In the genomic region with DNA sequence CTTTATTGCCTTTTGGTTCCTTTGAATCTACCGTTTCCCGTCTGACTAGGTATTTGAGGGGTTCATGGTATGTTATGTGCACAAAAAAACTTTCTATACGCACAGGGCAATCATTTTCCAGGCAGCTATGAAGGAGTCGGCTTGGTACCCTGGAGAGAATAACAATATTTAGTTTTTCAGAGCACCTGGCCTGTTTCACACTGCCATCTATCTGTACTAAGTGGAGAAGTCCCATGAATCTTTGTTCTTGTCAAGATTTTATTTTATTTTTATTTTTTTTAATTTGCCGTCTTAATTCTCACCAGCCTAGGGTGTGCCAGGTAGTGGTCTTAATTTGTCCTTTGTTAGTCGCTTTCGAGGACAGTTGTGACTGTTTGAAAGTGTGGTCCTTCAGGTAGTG, we compare ENCODE assay signal across 19 mouse cellular contexts. TPM values are rescaled to one million over a fixed set of nuclear protein-coding genes. Genes with fewer than 3 reads are reported as not detected.
A peak's percentile ranks its signal among the peaks of the same experiment; 100 is the strongest.
DNase-seq lines count a peak whose midpoint lies in the region; ATAC-seq and TF ChIP-seq lines count a peak whose summit lies in the region.
"Had no signal": no experiment of that assay in that cellular context is flagged by ENCODE, and none has a peak within 500 bp of the region (broad histone marks: within the 10 kb centered on the region; RNA-seq: fewer than 3 reads in every experiment).

No protein-coding gene starts in this region.

- no peak overlapping the region for H3K27ac ChIP-seq in forebrain, postnatal 0 days (ENCODE audit: low read depth, low read length)
- H3K27ac ChIP-seq in forebrain, embryonic 16.5 days (ENCODE audit: low read length) = no peak overlapping the region
- H3K27ac ChIP-seq in layer of hippocampus, adult 2 months = no peak overlapping the region
- peak overlapping the region; percentile 29; the same call in 1 of the 2 replicates for H3K27ac ChIP-seq in liver, embryonic 15.5 days (replicated peaks)
- H3K27ac ChIP-seq: limb, embryonic 13.5 days had no signal

- 0 out of 2 replicates have a peak, but pooled peaks cover under 1% of the 10 kb centered on the region for H3K36me3 ChIP-seq in forebrain, postnatal 0 days (ENCODE audit: insufficient read depth)
- no peaks in the 10 kb centered on the region for H3K36me3 ChIP-seq in forebrain, embryonic 16.5 days (ENCODE audit: control insufficient read depth, insufficient read depth)
- H3K36me3 ChIP-seq in liver, embryonic 15.5 days (replicated peaks) = peaks cover 6% of the 10 kb centered on the region

- WGBS in forebrain, postnatal 0 days = 81% methylated on average over 7 of the region's 7 CpGs
- WGBS in forebrain, embryonic 16.5 days = 90% methylated on average over 7 of the region's 7 CpGs
- WGBS in liver, embryonic 15.5 days (ENCODE audit: insufficient replicate concordance) = 74% methylated on average over 7 of the region's 7 CpGs

- H3K4me3 ChIP-seq in forebrain, postnatal 0 days (ENCODE audit: low read depth, low read length) = no peak overlapping the region
- H3K4me3 ChIP-seq in forebrain, embryonic 16.5 days (replicated peaks; ENCODE audit: low read length) = no peak overlapping the region
- H3K4me3 ChIP-seq in layer of hippocampus, adult 2 months = no peak overlapping the region
- H3K4me3 ChIP-seq in liver, embryonic 15.5 days (replicated peaks) = no peak overlapping the region
- H3K4me3 ChIP-seq: forebrain, embryonic 10.5 days; hindbrain, embryonic 10.5 days; limb, embryonic 13.5 days had no signal

- H3K4me1 ChIP-seq in forebrain, postnatal 0 days (ENCODE audit: insufficient read depth) = peaks cover 6% of the 10 kb centered on the region
- peaks cover 22% of the 10 kb centered on the region for H3K4me1 ChIP-seq in forebrain, embryonic 16.5 days (replicated peaks; ENCODE audit: control insufficient read depth, insufficient read depth, low read length)
- peaks cover 67% of the 10 kb centered on the region for H3K4me1 ChIP-seq in liver, embryonic 15.5 days (replicated peaks)

- H3K4me2 ChIP-seq in forebrain, postnatal 0 days (ENCODE audit: low read depth) = no peak overlapping the region
- no peak overlapping the region for H3K4me2 ChIP-seq in forebrain, embryonic 16.5 days (ENCODE audit: low read length)
- peak overlapping the region; percentile 45 for H3K4me2 ChIP-seq in liver, embryonic 15.5 days
- H3K4me2 ChIP-seq: limb, embryonic 13.5 days had no signal

- ATAC-seq in forebrain, postnatal 0 days = no peak; the same call in 1 of the 2 replicates
- no peak for ATAC-seq in forebrain, embryonic 16.5 days
- ATAC-seq in liver, embryonic 15.5 days (ENCODE audit: insufficient read depth) = no peak
- ATAC-seq: CD4-positive, CD25-positive, alpha-beta regulatory T cell, adult 4 months had no signal

- H3K9me3 ChIP-seq in forebrain, postnatal 0 days (ENCODE audit: low read length) = no peaks in the 10 kb centered on the region
- 0 out of 2 replicates have a peak, but pooled peaks cover 2% of the 10 kb centered on the region for H3K9me3 ChIP-seq in forebrain, embryonic 16.5 days (ENCODE audit: control insufficient read depth, low read length)
- no peaks in the 10 kb centered on the region for H3K9me3 ChIP-seq in liver, embryonic 15.5 days (replicated peaks)
- H3K9me3 ChIP-seq: forebrain, embryonic 10.5 days; G1E; hindbrain, embryonic 10.5 days; limb, embryonic 13.5 days had no signal

- peak; percentile 44 for TF ChIP-seq CTCF in forebrain, postnatal 0 days (IDR thresholded peaks at IDR 0.05; ENCODE audit: low read depth)
- peak; percentile 61 for TF ChIP-seq CTCF in layer of hippocampus, adult 2 months (conservative IDR thresholded peaks at IDR 0.05)

- no peaks in the 10 kb centered on the region for H3K27me3 ChIP-seq in forebrain, postnatal 0 days (ENCODE audit: insufficient read depth, low read length)
- H3K27me3 ChIP-seq in forebrain, embryonic 16.5 days (replicated peaks; ENCODE audit: control insufficient read depth, insufficient read depth, low read length) = no peaks in the 10 kb centered on the region
- no peaks in the 10 kb centered on the region for H3K27me3 ChIP-seq in liver, embryonic 15.5 days
- H3K27me3 ChIP-seq: limb, embryonic 13.5 days had no signal

- no peak for DNase-seq in forebrain, postnatal 0 days
- DNase-seq in layer of hippocampus, adult 2 months (ENCODE audit: low spot score in 2 of 2) = no peak
- no peak for DNase-seq in layer of hippocampus, postnatal 10 days (ENCODE audit: low spot score in 2 of 2)
- DNase-seq in A20 (ENCODE audit: low read depth, low spot score) = peak; percentile 45
- no peak for DNase-seq in lung, postnatal 25 days (ENCODE audit: low spot score)
- no peak for DNase-seq in spleen, adult 12 weeks (ENCODE audit: low spot score)
- DNase-seq: adrenal gland, postnatal 36 days; cerebellum, adult 11-12 months; cerebellum, postnatal 25 days; gastrocnemius, postnatal 10 days; kidney, adult 9 months; retina, postnatal 1 day had no signal

- no peak overlapping the region for H3K9ac ChIP-seq in forebrain, postnatal 0 days
- no peak overlapping the region for H3K9ac ChIP-seq in forebrain, embryonic 16.5 days (replicated peaks; ENCODE audit: low read depth, low read length)
- H3K9ac ChIP-seq in liver, embryonic 15.5 days = no peak overlapping the region
- H3K9ac ChIP-seq: limb, embryonic 13.5 days had no signal

RNA-seq across cellular contexts. Expression of a gene that starts 40.7 kb away (rescaled TPM):
- total RNA-seq in forebrain, postnatal 0 days (2014; rRNA removed) = 24.4 and 34.2 TPM in 2 replicates
- polyA plus RNA-seq in forebrain, postnatal 0 days (2015; fragmentation: Nextera tagmentation; extraction: Ambion mirVana) = 16.1 and 20.8 TPM in 2 replicates
- 16.1 and 18.1 TPM in 2 replicates for polyA plus RNA-seq in forebrain, embryonic 16.5 days (2015; fragmentation: Nextera tagmentation; extraction: Ambion mirVana)
- 10 to 100 TPM; 60.5 to 65.6 TPM for total RNA-seq in layer of hippocampus, adult 2 months (2021)
- 10 to 100 TPM; 68.3 to 73.0 TPM for total RNA-seq in layer of hippocampus, postnatal 10 days (2021)
- polyA plus RNA-seq in liver, embryonic 15.5 days (2015; fragmentation: Nextera tagmentation; extraction: Ambion mirVana) = 7.0 and 7.5 TPM in 2 replicates
